Mouse (Mus musculus): ENCODE data around the gene Grk5. TPM values are rescaled to one million over a fixed set of nuclear protein-coding genes. Genes with fewer than 3 reads are reported as not detected.

Gene Grk5
- total RNA-seq, 1 experiment from 2014 or later, result 16.5 TPM

DNA sequence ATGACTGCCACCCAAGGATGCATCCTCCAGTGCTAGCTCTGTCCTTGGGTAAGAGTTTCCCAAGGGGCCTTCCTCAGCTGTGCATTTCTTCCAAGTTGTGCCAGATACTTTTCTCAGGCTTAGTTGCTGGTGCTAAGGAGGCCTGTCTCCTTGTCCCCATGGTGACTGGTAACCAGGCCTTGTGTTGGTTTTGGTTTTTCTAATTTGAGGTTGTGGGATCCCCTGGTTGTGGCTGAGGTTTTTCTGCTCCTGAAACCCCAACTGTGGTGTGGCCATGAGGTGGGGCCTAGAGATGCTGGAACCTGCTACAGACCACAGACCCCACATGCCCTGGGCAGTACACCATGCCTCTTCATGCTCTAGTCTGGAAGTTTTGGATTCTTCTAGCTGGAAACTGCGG, 90.0 kb downstream of the Grk5 start:
- DNase-seq, result no peak

DNA sequence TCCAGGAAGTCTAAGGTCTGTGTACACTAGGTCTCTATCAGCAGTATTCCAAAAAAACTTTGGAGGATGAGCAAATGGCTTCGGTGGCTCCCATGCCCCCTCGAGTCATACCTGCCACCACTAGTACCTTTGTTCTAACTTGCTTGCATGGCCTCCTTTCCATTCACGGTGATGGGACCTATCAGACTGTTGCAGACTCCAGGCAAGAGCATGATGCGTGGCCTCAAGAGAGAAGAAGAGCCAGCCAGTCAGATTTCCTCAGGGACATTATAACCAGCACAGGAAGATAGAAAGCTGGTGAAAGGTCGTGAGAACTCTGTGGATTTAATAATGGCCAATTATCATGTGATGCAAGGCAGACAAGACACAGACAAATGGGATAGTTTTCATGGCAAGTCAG, 91.8 kb downstream of the Grk5 start:
- no peak for DNase-seq

DNA sequence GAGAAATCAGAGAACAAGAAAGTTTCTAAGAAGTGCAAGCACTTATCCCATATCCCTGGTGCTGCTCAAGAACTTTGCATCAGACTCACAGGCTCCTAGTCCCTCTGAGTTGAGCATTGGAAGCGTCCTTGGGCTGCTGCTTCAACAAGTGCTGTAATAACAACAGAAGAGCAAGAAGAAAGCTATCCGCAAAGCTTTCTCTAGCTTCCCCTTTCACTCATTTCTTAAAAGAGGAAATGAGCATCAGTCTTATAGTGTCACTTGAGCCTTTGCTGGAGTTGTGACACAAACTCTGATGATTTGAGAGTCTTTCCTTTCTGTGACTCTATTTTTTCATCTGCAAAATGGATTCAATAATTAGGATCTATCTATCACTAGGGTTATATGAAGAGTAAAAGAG, 92.3 kb downstream of the Grk5 start:
- DNase-seq, result no peak

DNA sequence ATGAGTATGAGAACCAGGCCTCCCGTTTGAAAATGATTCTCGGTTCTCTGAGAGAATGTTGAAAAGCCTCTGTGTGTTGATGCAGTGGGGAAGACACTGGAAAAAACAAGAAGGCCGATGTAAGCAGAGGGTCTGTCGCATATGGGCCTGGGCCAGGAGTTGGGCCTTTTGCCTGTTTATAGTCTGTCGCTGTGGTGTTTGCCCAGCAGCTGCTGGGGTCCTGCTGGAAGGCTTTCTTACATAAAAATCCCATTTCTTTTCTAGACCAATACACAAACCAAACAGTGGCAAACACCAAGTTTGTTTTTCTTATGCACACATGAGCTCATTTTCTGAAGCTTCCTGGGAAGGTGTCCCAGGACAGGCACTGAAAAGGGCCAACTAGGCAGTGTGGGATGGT, 100.2 kb downstream of the Grk5 start:
- no peak for DNase-seq

DNA sequence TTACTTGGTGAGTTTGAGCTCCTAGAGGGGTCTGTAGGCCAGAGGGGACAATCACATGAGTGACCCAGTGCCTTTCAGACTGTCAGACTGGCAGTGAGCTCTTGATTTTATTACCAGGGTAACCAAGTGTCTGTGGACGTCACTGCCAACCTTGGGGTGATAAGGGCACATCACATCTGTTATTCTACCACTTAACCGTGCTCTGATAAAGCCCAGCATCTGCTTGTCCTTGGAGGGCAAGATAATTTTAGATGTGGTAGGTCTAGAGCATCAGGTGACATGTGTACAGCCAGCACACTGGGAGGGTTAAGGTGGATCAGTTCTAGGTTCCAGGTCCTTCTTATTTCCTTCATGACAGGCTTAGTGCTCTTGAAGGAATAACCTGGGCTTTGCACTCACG, 104.7 kb downstream of the Grk5 start:
- peak; percentile 57 for DNase-seq

DNA sequence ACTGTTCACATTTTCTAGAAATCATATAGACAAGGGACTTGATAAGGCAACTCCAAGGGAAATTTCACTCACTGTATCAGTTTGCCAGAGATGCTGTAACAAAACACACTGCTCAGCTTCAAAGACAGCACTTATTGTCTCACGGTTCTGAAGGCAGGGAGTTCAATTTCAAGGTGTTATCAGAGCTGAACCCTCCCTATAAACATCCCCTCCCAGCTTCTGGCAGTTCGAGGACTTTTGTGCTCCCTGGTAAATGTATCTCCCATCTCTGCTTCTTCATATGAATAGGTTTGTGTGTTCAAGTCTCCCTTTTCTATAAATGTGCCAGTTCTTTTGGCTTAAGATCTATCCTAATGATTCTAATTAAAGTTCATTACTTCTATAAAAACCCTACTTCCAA, 105.3 kb downstream of the Grk5 start:
- DNase-seq, result no peak

DNA sequence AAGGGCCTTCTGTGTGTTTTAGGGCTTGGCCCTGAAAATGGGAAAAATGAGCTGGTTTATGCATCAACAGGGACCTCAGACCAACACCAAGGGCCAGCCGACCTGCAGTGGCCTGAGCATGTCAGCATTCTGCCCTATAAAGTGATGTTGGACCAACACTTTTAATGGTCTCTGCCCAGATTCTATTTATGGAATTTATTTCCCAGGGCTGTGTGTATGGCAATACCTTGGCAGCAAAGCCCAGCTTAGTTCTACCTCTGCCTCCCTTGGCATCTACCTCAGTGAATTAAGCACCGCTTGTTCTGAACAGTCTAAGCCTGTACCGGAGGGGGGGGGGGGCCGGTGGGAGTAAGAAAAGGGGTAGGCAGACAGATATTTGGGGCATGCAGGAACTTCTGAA, 108.2 kb downstream of the Grk5 start:
- peak; percentile 20 for DNase-seq

DNA sequence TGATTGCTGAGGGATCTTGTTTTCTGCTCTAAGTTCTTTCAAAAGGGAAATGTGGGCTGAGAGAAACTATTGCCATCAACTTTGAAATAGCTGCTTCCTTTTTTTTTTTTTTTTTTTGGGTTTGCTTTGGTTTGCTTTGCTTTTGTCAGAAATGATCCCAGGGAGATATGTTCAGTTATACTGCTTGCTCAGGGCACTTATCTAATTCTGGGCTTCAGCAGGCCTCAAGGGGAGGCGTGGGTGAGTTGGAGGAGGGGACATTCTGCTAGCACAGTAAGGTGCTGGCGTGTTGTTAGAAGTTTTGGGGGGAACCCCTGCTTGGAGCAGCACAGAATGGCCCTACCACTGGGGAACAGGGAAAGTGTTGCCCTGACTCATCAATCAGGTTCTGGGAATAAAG, 110.1 kb downstream of the Grk5 start:
- no peak for DNase-seq

DNA sequence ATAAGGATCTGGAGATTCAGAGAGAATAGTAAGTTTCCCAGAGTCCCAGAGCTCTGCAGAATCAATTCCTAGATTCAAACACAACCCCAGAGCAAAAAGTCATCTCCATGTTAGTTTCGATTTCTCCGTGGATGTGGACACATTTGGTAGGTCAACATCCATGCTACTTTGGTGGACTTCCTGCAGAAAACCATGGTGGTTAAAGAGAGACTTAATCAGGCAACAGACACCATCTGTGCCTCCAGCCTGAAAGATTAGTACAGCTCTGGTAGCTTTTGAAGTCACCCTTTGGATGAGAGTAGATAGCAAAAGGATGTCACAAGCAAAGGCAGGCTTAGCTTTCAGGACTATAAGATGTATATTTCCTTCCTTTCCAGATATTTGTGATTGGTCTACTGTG, 111.4 kb downstream of the Grk5 start:
- no peak for DNase-seq

DNA sequence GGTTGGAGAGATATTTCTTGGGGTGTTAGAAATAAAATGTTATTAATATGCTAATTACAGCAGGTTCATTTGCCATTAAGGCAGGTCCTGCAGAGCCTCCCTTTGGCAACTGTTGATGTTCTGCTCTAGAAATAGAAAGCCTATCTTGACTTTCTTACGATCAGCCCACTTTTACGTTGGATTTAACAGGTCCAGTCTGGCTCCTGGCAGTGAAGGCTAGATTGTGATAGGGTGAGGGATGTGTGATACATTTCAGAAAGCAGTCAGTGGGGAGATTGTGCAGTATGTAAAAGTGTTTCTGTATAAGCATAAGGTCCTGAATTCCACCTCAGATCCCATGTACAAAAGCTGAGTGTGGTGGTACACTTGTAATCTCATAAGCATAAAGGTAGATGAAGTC, 119.7 kb downstream of the Grk5 start:
- no peak for DNase-seq

DNA sequence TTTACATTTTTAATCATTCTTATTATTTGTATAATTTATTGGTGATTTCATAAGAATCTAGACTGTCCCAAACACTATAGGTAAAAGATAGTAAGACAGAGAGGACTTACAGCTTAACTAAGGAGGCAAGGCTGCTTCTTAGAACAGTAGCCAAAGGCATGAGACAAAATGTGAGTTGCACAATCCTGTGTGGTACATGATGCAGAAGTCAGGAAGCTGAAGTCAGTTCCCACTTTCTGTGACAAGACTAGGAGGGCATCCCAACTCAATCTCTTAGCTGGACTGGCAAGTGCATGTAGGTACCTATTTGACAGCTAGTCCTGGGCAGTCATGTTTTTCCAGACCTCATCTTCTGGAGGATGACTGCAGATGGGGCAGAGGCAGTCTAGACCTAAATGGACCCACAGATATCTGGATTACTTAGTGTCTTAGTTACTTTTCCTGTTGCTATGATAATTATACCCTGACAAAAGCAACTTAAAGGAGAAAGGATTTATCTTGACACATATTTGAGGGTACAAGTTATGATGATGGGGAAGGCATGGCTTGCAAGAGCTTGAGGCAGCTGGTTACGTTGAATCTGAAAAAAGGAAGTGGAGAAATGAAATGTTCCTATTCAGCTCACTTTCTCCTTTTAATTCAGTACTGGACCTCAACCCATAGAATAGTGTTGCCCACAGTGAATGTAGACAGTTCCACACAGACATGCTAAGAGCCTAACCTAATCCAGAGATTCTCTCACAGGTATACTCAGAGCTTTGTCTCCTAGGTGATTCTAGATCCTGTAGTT, 128.1 kb downstream of the Grk5 start:
- no peak for DNase-seq

DNA sequence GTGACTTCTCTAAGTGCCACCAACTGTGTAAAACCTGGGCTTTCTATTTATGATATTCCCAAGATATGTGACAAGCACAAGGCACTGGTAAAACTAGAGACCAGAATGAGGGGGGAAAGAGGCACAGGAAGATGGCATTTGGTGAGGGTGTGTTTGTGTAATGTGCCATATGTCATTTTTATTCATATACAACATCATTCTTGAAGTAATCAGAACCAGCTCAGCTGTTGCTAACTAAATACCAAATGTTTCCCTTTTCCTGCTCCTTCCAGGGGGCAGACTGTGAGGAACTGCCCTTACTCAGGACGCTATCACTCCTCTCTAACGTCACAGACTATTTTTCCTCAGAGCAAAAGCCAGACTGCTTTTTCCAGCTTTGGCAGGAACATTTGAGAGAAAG, 132.0 kb downstream of the Grk5 start:
- no peak for DNase-seq

DNA sequence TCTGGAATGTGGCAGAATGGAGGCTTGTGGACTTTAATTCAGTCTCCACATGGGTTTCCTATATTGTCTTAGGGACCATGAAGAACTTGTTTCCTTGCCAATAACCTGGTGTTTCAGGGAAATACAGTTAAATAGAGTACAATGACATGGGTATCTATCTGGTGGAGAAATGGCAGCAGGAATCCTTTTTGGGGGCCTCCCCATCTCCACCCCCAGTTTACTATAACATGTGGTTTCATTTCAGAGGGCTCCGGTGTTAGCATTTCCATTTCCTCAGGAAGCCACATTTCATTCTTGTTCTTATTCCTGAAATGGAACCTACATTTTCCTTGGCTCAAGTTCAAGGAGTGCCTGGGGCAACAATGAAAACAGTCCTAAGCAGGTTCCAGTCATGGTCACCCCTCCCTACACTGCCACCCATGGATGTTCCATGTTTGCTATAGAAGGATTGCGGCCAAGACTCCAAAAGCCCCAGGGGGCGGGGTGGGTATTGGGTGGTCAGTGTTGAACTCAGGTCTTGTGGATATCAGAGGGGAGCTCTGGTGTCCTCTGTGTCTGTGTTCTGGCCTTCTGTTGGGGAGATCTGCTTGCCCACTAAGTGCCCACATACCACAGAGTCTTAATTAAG, 132.5 kb downstream of the Grk5 start:
- no peak for DNase-seq

DNA sequence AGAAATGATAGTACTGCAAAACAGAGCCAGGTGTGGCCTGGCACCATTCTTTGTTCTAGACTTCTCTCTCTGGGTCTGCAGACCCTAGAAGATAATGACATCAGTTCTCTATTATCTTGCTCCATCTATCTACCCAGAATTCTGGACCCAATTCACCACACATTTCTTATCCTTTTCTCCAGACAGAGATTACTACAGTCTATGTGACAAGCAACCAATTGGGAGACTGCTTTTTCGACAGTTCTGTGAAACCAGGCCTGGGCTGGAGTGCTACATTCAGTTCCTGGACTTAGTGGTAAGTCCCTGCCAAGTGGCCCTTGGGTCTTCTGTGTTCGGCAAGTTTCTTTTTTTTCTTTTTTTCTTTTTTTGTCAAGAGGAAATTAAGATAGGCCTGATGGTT, 142.0 kb downstream of the Grk5 start:
- DNase-seq, result no peak

DNA sequence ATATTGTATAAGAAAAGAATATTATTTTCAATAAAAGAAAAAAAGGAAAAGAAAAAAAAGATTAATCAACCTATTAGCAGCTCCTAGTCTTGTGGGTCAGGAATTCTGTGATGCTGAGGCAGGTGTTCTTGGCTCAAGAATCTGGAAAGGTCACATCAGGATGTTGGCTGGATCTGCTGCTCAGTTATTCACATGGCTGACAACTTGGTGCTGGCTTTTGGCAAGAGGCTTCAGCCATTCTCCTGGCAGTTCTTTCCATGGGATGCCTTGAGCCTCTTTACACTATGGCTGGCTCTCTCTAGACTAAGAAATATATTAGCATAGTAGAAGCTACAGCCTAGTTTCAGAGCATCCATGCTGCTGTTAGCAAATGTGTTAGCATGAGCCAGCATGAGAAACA, 149.6 kb downstream of the Grk5 start:
- DNase-seq, result no peak

DNA sequence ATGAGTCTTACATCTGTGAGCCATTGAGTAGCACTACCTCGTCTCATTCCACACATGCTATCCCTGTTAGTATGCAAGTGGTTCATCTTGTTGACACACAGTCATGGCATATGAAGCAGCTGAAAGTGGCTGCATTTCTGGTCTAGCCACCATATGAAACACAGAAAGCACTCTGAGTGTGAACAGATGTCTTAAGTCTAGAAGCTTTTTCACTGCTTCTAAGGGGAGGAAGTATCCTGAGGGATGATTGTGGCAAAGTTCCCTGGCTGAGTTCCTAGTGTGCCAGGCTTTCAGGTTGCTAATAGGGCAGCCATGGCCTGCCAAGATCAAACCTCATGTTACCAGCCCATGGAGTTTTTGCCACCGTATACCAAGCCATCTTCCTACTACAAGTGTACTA, 159.1 kb downstream of the Grk5 start:
- DNase-seq, result peak; percentile 59

DNA sequence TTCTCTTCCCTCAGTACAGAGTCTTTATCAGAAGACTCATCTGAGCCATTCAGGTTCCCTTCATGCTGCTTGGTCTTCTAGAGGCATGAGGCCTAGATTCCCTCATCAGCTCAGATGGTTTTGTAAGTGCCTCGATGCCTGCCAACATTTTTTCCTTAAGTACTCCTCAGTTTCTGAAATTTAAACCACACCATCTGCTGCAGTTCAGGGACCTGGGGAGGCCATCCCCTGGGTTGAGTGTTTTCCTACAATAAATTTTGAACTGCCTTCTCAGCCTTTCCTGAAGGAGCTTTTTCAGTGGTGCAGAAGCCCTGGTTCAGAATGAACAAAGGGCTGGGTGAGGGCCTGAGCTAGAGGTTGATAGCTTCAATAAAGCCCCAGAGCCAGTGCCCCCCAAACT, 159.9 kb downstream of the Grk5 start:
- DNase-seq, result no peak

DNA sequence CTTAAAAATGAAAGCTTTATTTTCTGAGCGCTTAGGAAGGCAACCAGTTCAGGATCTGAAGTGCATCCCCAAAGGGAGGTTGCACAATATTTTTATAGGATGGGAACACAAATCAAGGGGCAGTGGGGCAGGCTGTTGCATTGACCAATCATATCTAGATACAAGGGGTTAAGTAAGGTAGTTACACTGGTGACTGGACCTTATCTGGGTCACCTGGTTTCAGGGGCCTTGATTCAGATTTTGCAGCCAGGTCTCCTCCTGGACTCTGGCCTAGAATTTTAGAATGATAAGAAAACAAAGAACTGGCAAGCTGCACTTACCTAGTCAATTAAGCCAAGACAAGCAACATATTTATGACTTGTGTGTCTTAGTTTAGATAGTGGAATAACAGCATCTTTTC, 161.6 kb downstream of the Grk5 start:
- DNase-seq, result no peak

DNA sequence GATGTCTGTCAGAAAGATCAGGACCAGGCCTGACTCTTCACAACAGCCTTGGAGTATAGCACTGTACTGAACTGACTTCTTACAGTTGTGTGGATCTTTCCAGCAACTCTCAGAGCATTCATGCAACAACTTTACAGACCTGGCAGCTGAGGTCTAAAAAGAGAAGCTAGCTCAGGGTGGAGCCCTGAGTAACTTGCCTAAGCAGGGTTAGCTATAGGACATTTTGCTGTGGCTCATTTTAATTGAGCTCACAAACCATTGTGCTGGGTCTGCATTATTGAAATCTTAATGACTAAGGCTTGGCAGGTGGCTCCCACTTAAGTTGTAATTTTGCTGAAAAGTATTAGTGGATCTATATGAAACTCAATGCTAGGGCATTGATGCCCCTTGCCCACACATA, 162.5 kb downstream of the Grk5 start:
- no peak for DNase-seq

DNA sequence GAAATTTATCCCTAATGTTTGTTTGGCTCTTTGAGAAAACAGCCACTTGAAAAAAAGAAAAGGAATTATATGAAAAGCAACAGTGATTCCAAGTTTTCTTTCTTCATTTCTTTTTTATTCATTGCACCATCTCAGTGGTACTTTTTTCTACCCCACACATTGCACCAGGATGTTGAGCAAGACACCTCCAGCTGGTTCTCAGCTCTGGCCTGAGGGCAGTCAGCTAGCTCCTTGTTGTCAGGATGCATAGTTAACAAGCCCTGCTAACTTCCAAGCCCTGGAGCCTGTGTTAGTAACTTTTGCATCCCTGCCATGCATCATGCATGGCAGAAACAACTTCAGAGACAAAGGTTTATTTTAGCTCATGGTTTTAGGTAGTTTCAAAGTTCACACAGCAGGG, 163.2 kb downstream of the Grk5 start:
- no peak for DNase-seq

DNA sequence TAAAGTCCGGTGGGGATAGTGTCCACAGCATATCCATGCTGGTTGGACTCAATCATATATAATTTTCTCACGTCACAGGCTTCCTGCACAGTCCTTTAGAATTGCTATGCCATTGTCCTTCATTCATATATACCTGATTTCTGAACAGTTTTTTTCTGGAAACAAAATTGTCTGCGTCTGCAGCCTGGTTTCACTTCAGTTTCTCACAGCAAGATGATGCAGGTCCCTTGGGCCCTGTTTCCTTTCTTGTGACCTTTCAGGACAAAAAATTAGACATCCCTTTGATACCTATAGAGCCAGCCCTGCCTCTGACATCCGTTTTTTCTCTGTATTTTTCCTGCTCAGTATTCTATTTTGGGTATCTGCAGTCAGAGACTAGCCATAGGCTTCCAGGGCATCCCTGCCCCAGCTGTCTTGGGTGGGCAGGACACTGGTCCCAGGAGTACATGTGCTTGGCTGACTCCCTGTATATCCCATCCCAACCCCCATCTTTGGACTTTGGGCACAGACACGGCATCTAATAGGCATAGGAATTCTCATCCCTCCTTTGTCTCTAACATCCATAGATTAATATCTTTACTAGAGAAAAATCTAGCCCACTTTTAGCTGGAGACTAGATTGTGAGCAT, 167.3 kb downstream of the Grk5 start:
- no peak for DNase-seq

DNA sequence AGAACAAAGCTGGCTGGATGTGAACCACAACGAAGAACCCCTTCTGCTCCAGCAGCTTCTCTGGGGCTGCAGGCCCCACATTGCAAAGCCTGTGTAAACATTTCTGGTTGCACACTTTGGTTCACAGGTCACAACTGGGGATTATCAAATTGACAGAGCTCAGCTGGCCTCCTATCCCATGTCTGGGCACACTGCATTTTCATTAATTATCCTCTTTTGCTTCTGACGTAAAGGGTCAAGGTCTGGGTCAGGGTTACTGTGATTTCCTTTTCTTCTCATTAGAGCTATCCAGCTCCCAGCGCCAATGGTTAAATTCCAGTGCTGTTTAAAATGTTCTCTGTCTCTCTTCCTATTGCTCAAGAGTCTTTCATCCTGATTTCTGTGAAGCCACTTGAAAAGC, 168.0 kb downstream of the Grk5 start:
- DNase-seq, result peak; percentile 45

DNA sequence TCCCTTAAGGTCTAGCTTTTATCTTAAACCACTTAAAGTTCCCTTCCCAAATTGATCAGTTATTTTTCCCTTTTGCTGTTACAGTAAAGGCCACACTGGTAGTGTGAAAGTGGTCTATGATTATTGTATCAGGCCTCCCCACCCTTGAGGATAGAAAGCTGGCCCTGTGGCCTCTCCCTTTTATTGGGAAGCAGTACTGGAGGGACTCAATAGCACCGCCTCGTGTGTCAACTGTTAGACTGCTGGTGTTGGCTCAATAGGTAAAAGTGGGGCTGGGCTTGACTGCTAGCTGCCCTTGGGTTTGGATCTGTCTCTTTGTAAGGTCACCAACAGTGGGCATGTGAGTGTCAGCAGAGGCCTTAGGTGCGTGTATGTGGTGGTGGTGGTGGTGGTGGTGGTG, 174.8 kb downstream of the Grk5 start:
- DNase-seq, result no peak

DNA sequence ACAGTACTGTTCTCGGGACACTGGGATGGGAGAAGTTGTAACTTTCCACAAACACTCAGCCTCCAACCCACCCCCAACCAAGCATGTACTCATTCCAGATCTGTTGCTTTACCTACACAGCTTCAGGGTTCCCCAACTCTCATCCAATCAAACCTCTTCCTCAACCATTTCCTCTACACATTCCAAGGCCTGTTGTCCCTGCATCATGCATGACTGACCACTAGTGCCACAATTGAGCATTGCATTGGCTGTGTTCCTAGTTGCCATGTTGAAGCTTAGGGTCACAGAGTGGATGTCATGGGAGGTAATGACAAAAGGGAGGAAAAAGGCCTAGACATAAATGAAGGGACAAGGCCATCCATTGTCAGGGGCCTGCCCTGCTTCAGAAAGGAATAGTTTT, 175.5 kb downstream of the Grk5 start:
- DNase-seq, result no peak

Measured in adrenal gland, postnatal 14 days (tissue).